Mouse (Mus musculus): ENCODE results near the gene Ankrd39. TPM values are rescaled to one million over a fixed set of nuclear protein-coding genes. Genes with fewer than 3 reads are reported as not detected.

Gene Ankrd39
- polyA plus RNA-seq (2015; fragmentation: Nextera tagmentation; extraction: Ambion mirVana), result 22.3 and 26.6 TPM in 2 replicates

GRCm38 (mm10) chr1:36546888-36547471 is at the start of gene Ankrd39:
Gene Ankrd39 (minus strand): TSS chr1:36547445.

GRCm38 (mm10) chr1:36558031-36558993 is 11.1 kb upstream of the Ankrd39 start, which contains the start of gene Sema4c:
Gene Sema4c (minus strand): TSS chr1:36558349.

GRCm38 (mm10) chr1:36539186-36539585 is 8.1 kb downstream of the Ankrd39 start, which contains the start of gene Gm42417:
Gene Gm42417 (minus strand): TSS chr1:36539429.

GRCm38 (mm10) chr1:36536783-36537182 is 10.5 kb downstream of the Ankrd39 start, which contains the start of gene Ankrd23:
Gene Ankrd23 (minus strand): TSS chr1:36536883.

GRCm38 (mm10) chr1:36511289-36512021 is 35.8 kb downstream of the Ankrd39 start, which contains the start of gene Cnnm3:
Gene Cnnm3 (plus strand): TSS chr1:36511867.

Small RNA genes within 50 kb of the gene (microRNA-seq; reads per million reads assigned to microRNA genes)
- gene Gm47280 (ENCODE audit: borderline replicate concordance, insufficient number of aligned reads), result not detected

Other genes with a start within 250 kb of the Ankrd39 start
- 3.6 and 5.7 TPM in 2 replicates for gene Arid5a, start 239.7 kb downstream of the Ankrd39 start, polyA plus RNA-seq (2015; fragmentation: Nextera tagmentation; extraction: Ambion mirVana)
- 24.2 and 34.4 TPM in 2 replicates for gene Kansl3, start 178.3 kb downstream of the Ankrd39 start, polyA plus RNA-seq (2015; fragmentation: Nextera tagmentation; extraction: Ambion mirVana)
- 0.39 and 0.51 TPM in 2 replicates for gene Fer1l5, start 175.2 kb downstream of the Ankrd39 start, polyA plus RNA-seq (2015; fragmentation: Nextera tagmentation; extraction: Ambion mirVana)
- gene Lman2l, start 102.2 kb downstream of the Ankrd39 start, polyA plus RNA-seq (2015; fragmentation: Nextera tagmentation; extraction: Ambion mirVana), result 23.1 and 36.0 TPM in 2 replicates
- gene Cnnm4, start 75.8 kb downstream of the Ankrd39 start, polyA plus RNA-seq (2015; fragmentation: Nextera tagmentation; extraction: Ambion mirVana), result 4.1 and 6.3 TPM in 2 replicates
- 3.9 and 4.6 TPM in 2 replicates for gene Cnnm3, start 35.6 kb downstream of the Ankrd39 start, polyA plus RNA-seq (2015; fragmentation: Nextera tagmentation; extraction: Ambion mirVana)
- 5.6 and 17.0 TPM in 2 replicates for gene Ankrd23, start 10.6 kb downstream of the Ankrd39 start, polyA plus RNA-seq (2015; fragmentation: Nextera tagmentation; extraction: Ambion mirVana)
- 0.20 and 0.50 TPM in 2 replicates for gene Gm42417, start 8.0 kb downstream of the Ankrd39 start, polyA plus RNA-seq (2015; fragmentation: Nextera tagmentation; extraction: Ambion mirVana)
- gene Sema4c, start 10.9 kb upstream of the Ankrd39 start, polyA plus RNA-seq (2015; fragmentation: Nextera tagmentation; extraction: Ambion mirVana), result 8.9 and 11.4 TPM in 2 replicates
- gene Fam178b, start 135.7 kb upstream of the Ankrd39 start, polyA plus RNA-seq (2015; fragmentation: Nextera tagmentation; extraction: Ambion mirVana), result 0.99 and 1.3 TPM in 2 replicates
- 622 and 782 TPM in 2 replicates for gene Cox5b, start 144.0 kb upstream of the Ankrd39 start, polyA plus RNA-seq (2015; fragmentation: Nextera tagmentation; extraction: Ambion mirVana)
- gene 4933424G06Rik, start 162.7 kb upstream of the Ankrd39 start, polyA plus RNA-seq (2015; fragmentation: Nextera tagmentation; extraction: Ambion mirVana), result 0.23 and 0.77 TPM in 2 replicates
- 70.4 and 83.2 TPM in 2 replicates for gene Actr1b, start 167.0 kb upstream of the Ankrd39 start, polyA plus RNA-seq (2015; fragmentation: Nextera tagmentation; extraction: Ambion mirVana)
- gene Zap70, start 214.4 kb upstream of the Ankrd39 start, polyA plus RNA-seq (2015; fragmentation: Nextera tagmentation; extraction: Ambion mirVana), result 0.54 and 0.81 TPM in 2 replicates